Mouse (Mus musculus) stomach, postnatal 0 days (tissue): ENCODE data around the gene Wdr38. TPM values are rescaled to one million over a fixed set of nuclear protein-coding genes. Genes with fewer than 3 reads are reported as not detected.

Experiments
- ATAC-seq: fragments of 200-750 bp; cut with Nextera tagmentation; 2 replicates; pipeline ENCODE4 v1.8.0; 2017; ENCODE audit not compliant: low FRiP score, low TSS enrichment
- DNase-seq: peaks from one replicate; pipeline ENCODE4 v3.0.0-alpha.2; 2016; ENCODE audit warnings: low spot score
- H3K27ac ChIP-seq: fragments of 300-500 bp; sonication (generic); replicated peaks from 2 replicates; pipeline ENCODE4 v1.5.1; 2014; ENCODE audit warnings: mild to moderate bottlenecking, control low read depth
- H3K27me3 ChIP-seq: fragments of 300-500 bp; sonication (generic); 2 replicates; pipeline ENCODE4 v1.6.1; 2014; ENCODE audit warnings: low read length; ENCODE audit not compliant: control insufficient read depth, insufficient read depth
- H3K36me3 ChIP-seq: fragments of 300-500 bp; sonication (generic); 2 replicates; pipeline ENCODE4 v1.6.1; 2014; ENCODE audit warnings: low read length, mixed read lengths; ENCODE audit not compliant: control insufficient read depth, insufficient read depth
- H3K4me1 ChIP-seq: fragments of 300-500 bp; sonication (generic); replicated peaks from 2 replicates; pipeline ENCODE4 v1.6.1; 2014; ENCODE audit warnings: antibody characterized with exemption; ENCODE audit not compliant: control insufficient read depth, insufficient read depth
- H3K4me2 ChIP-seq: fragments of 300-500 bp; sonication (generic); replicated peaks from 2 replicates; pipeline ENCODE4 v1.6.1; 2014; ENCODE audit warnings: low read depth, mild to moderate bottlenecking, control low read depth, moderate library complexity
- H3K4me3 ChIP-seq: fragments of 300-500 bp; sonication (generic); 2 replicates; pipeline ENCODE4 v1.5.1; 2014; ENCODE audit warnings: low read depth, low read length, control low read depth
- H3K9ac ChIP-seq: fragments of 300-500 bp; sonication (generic); 2 replicates; pipeline ENCODE4 v1.6.1; 2014; ENCODE audit warnings: mild to moderate bottlenecking, low read length, control low read depth, mixed read lengths
- H3K9me3 ChIP-seq: fragments of 300-500 bp; sonication (generic); 2 replicates; pipeline ENCODE4 v1.6.1; 2016; ENCODE audit warnings: low read length; ENCODE audit not compliant: control insufficient read depth
- CTCF ChIP-seq: IDR thresholded peaks from 2 replicates; pipeline ENCODE4 v1.5.1; 2016; ENCODE audit warnings: antibody characterized with exemption, low read depth, mild to moderate bottlenecking, moderate library complexity
- EP300 ChIP-seq: optimal IDR thresholded peaks from 2 replicates; pipeline ENCODE3; 2016; ENCODE audit warnings: antibody characterized with exemption
- WGBS: fragments of 180-500 bp; shearing (Covaris S2); extraction: QIAGEN DNeasy Blood & Tissue Kit; methylation state at CpG from one replicate; pipeline ENCODE4 v1.1.7; 2014; 5-methylcytosine and 5-hydroxymethylcytosine counted together
- polyA plus RNA-seq: library from polyadenylated mRNA; unstranded; fragments of >200 nt; fragmentation: Nextera tagmentation; extraction: Ambion mirVana; gene quantifications from 2 replicates; pipeline ENCODE4 v1.2.1, GENCODE M21; 2015

The Wdr38 gene
- polyA plus RNA-seq, 1 experiment from 2014 or later: 0.81 TPM

DNA sequence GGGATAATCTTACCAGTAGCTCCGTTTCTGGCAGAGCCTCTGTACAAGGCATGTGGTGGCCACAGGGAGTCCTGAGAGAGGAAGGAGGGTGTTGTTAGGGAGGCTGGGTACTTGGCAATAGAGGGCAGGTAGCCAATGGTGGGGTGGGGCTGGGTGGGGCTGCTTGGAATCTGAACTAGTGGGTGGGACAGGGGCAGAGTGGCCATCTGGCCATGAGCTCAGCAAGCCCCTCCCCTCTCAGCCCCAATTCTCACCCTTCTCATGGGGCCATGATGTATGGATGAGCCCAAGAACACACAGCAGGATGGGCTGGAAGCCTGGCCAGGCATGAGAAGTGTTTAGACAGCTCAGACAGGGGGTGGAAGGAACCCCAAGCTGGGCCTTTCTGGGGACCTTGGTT lies 9.9 kb upstream of the Wdr38 start:
- no peak overlapping the region for H3K9ac ChIP-seq
- TF ChIP-seq EP300: no peak
- TF ChIP-seq CTCF: no peak
- WGBS: 38% methylated on average over 1 of the region's 1 CpGs
- no peaks in the 10 kb centered on the region; the same call in 1 of the 2 replicates for H3K9me3 ChIP-seq
- H3K27ac ChIP-seq: peak overlapping the region; percentile 65
- H3K4me1 ChIP-seq: no peaks in the 10 kb centered on the region
- H3K4me2 ChIP-seq: no peak overlapping the region
- H3K27me3 ChIP-seq: no peaks in the 10 kb centered on the region
- H3K4me3 ChIP-seq: no peak overlapping the region
- no peaks in the 10 kb centered on the region for H3K36me3 ChIP-seq
- ATAC-seq (peak; percentile 28), DNase-seq (peak; percentile 42)

DNA sequence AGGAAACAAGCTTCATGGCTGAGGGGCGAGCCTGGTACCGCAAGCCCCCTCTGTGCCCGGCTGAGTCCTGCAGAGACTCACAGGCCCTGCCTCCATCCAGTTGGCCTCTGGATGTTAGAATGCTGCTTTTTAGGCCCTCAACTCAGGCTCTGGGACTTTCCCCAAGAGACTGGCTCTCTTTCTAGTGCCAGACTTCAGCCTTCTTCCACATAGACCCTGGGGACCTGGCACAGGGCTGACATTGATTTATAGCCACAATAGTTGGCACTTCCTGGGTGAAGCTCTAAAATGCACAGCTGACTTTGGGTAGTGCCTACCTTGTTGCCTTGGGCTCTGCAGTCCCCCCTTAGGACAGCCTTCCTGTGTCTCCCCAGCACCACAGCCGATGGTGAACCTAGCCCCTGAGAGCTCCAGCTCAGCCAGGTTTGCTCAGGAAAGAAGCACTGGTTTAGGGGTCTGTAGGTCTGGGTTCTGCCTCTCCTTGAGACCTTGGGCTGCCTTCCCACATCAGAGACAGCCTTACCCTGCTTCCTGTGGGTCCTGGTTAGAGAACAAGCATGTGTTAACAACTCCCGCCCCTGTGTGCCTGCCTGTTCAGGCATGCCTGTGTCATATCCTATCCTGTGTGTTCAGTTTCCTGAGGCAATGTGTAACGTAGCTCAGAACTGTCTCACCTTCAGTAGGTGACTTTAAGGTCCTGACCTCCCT lies 9.3 kb upstream of the Wdr38 start:
- H3K9ac ChIP-seq: no peak overlapping the region
- WGBS: 79% methylated on average over 6 of the region's 6 CpGs
- H3K27me3 ChIP-seq: no peaks in the 10 kb centered on the region
- H3K36me3 ChIP-seq: no peaks in the 10 kb centered on the region
- H3K4me2 ChIP-seq: no peak overlapping the region
- TF ChIP-seq EP300: no peak
- TF ChIP-seq CTCF: no peak
- DNase-seq (no peak), ATAC-seq (no peak; the same call in 1 of the 2 replicates)
- no peaks in the 10 kb centered on the region; the same call in 1 of the 2 replicates for H3K9me3 ChIP-seq
- H3K27ac ChIP-seq: peak overlapping the region; percentile 65
- H3K4me3 ChIP-seq: no peak overlapping the region
- no peaks in the 10 kb centered on the region for H3K4me1 ChIP-seq

DNA sequence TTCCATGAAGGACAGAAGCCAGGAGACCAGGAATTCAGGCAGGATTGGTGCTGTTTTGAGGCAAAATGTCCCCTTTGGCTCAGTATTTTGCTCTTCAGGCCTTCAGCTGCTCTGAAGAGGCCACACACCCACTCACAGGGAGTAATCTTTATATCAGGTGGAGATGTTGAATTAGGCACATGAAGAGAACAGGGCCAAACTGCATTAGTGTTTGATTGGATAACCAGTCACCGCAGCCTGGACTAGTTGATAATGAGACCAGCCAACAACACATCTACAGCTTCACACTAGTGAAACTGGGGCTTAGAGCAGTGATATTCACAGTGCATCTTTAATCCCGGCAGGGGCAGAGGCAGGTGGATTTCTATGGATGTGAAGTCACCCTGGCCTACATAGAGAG lies 8.3 kb upstream of the Wdr38 start:
- Histone ChIP-seq H3K4me1 (no peaks in the 10 kb centered on the region), H3K36me3 (no peaks in the 10 kb centered on the region), H3K4me2 (no peak overlapping the region), H3K4me3 (no peak overlapping the region), H3K9me3 (no peaks in the 10 kb centered on the region; the same call in 1 of the 2 replicates), H3K27ac (no peak overlapping the region), H3K9ac (no peak overlapping the region), H3K27me3 (no peaks in the 10 kb centered on the region)
- TF ChIP-seq CTCF: no peak
- no peak for TF ChIP-seq EP300
- 77% methylated on average over 2 of the region's 2 CpGs for WGBS
- ATAC-seq: no peak
- DNase-seq: no peak

DNA sequence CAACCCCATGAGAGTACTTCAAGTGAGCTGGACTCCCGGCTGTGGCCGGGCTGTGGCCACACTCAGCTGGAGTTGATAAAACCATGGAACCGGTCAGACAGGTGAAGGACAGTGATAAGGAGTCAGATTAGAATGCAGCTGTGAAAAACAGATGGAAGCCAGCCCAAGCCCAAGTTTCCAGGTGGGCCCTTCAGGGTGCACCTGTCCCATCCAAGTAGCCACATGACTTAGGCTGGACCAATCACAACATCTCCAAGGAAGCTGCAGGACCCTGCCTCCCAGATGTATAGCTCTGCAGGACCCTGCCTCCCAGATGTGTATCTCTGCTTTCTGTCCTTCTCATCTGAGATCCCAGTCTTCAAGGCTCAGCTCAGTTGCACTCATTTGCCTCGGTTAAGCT lies 5.3 kb upstream of the Wdr38 start:
- DNase-seq (peak; percentile 30), ATAC-seq (0 out of 2 replicates have a peak, but pooled peaks have one; percentile 19)
- Histone ChIP-seq H3K9me3 (no peaks in the 10 kb centered on the region), H3K4me3 (no peak overlapping the region), H3K9ac (no peak overlapping the region), H3K27ac (no peak overlapping the region), H3K36me3 (no peaks in the 10 kb centered on the region), H3K27me3 (no peaks in the 10 kb centered on the region), H3K4me1 (no peaks in the 10 kb centered on the region), H3K4me2 (no peak overlapping the region)
- whole genome bisulfite sequencing: 58% methylated on average over 4 of the region's 4 CpGs
- TF ChIP-seq CTCF (no peak), EP300 (no peak)

DNA sequence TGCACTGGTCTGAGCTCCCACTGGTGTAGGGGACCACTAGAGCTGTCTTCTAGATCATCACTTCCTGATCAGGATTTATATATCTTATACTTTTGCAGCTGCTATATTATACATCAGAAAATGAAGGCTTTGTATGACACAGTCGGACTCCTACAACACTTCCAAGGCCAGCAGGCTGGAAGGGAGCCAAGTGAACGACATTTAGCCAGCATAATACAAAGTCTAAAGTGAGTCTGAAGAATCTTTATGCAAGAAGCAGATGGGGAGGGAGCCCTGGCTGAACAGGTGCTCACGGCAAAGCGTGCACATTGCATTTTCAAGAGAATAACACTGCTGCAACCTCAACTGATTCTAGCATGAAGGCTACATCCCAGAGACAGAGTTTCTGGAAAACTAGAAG lies 4.8 kb upstream of the Wdr38 start:
- no peak overlapping the region for H3K27ac ChIP-seq
- DNase-seq (peak; percentile 39), ATAC-seq (0 out of 2 replicates have a peak, but pooled peaks have one; percentile 3)
- no peaks in the 10 kb centered on the region for H3K36me3 ChIP-seq
- H3K4me3 ChIP-seq: no peak overlapping the region
- no peaks in the 10 kb centered on the region for H3K4me1 ChIP-seq
- H3K9me3 ChIP-seq: no peaks in the 10 kb centered on the region
- TF ChIP-seq EP300 (no peak), CTCF (no peak)
- H3K27me3 ChIP-seq: no peaks in the 10 kb centered on the region
- 33% methylated on average over 4 of the region's 4 CpGs for WGBS
- no peak overlapping the region for H3K4me2 ChIP-seq
- H3K9ac ChIP-seq: no peak overlapping the region

DNA sequence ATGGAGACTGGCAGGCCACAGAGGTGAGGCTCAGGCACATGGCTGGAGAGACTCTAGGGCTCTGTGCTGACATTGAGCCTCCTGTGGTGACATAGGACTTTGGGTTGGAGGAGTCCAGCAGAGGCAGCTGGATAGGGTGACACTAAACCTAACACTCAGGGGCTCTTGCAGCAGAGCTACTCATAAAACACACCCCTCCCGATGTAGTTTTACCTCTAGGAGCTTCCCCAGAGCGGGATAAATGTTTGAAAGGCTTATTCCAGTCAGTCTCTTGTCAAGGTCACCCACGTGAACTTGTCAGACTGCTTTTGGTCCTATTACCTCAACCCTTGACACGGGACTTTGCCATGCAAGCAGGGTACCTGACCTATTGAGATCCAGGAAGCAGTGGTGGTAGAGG lies 2.1 kb downstream of the Wdr38 start:
- 38% methylated on average over 4 of the region's 4 CpGs for WGBS
- peaks cover 7% of the 10 kb centered on the region; the same call in 1 of the 2 replicates for H3K36me3 ChIP-seq
- no peak overlapping the region for H3K4me2 ChIP-seq
- H3K27ac ChIP-seq: no peak overlapping the region
- no peak overlapping the region for H3K9ac ChIP-seq
- DNase-seq (no peak), ATAC-seq (no peak)
- peaks cover 2% of the 10 kb centered on the region for H3K4me1 ChIP-seq
- no peak for TF ChIP-seq EP300
- no peak for TF ChIP-seq CTCF
- H3K27me3 ChIP-seq: no peaks in the 10 kb centered on the region
- no peak overlapping the region for H3K4me3 ChIP-seq
- H3K9me3 ChIP-seq: no peaks in the 10 kb centered on the region
